Mouse (Mus musculus) macrophage (primary cell): ENCODE measurements around the gene Neurod6. TPM values are rescaled to one million over a fixed set of nuclear protein-coding genes. Genes with fewer than 3 reads are reported as not detected.

Experiments used
- H3K27ac ChIP-seq: fragments of 350-480 bp; formaldehyde crosslinking; 2 replicates; pipeline ENCODE4 v1.9.0; 2021
- H3K36me3 ChIP-seq: fragments of 350-480 bp; formaldehyde crosslinking; 2 replicates; pipeline ENCODE4 v1.9.0; 2021; ENCODE audit errors: inconsistent target
- H3K4me3 ChIP-seq: fragments of 350-480 bp; formaldehyde crosslinking; 2 replicates; pipeline ENCODE4 v1.9.0; 2021; ENCODE audit errors: inconsistent target
- H3K79me2 ChIP-seq: fragments of 350-480 bp; formaldehyde crosslinking; 2 replicates; pipeline ENCODE4 v1.9.0; 2021; ENCODE audit errors: inconsistent target
- WGBS: methylation state at CpG from one replicate; pipeline ENCODE4 v1.1.7; 2026; ENCODE audit warnings: inconsistent platforms; ENCODE audit not compliant: missing documents; 5-methylcytosine and 5-hydroxymethylcytosine counted together
- polyA plus RNA-seq: library from polyadenylated mRNA; stranded (reverse); fragments of 250-400 nt; gene quantifications from 3 replicates; pipeline ENCODE4 v1.2.4, GENCODE M21; 2018; ENCODE audit warnings: inconsistent platforms

Neurod6 gene
- polyA plus RNA-seq, 1 experiment from 2014 or later, result not detected

DNA sequence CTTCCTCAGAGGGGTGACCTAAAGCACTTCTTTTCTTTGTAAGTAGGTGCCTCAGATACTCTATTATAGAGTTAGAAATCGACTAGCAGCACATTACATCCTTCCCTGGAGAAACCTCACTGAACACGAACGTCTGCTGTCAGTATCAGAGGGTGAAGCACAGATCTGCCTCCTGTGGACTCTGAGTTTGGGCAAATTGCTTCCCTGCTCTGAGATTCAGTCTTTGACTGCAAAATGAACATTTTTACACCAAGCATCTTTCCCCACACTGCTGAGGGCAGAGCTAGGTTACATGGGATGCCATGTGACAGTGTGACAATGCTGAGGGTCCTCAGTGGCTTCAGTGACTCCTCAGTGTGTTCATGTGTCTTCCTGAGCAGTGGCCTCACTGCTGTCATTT, 13.3 kb downstream of the Neurod6 start:
- Histone ChIP-seq H3K4me3 (no peak overlapping the region), H3K27ac (no peak overlapping the region), H3K79me2 (no peaks in the 10 kb centered on the region), H3K36me3 (no peaks in the 10 kb centered on the region)
- WGBS, result 80% methylated on average over 3 of the region's 3 CpGs

DNA sequence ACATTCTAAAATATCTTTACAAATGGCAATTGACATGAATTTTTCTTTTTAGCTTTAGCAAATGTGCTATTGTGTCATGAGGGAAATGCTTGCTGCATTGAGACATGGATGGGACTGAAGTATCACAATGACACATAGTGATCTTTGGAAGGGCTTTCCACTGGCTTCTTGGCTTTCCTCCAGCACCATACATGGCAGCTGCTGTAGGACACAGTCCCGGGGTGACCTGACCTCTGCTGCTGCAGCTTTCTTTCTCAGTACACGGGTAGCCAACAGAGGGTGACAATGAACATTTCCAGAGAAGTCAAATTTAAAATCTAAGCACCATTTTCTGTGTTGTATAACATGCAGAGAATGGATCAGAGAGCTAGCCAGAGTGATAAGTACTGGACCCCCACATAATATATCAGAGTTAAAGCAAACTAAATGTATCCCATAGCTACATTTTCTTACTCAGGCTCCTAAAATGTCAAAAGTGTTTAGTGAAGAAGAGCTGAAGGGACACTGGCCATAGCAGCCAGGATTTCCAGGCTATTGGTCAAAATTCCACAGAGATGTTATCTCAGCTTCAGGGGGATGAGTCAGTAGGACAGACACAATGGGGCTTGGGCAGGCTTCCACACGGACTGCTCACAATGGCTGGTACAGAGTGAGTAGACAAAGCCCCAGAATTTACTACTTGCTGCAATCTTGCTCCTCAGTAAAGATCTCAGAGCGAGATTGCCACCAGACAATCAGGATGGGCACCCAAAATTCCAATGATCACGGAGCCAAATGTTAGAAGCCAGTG, 19.7 kb downstream of the Neurod6 start:
- no peak overlapping the region for H3K27ac ChIP-seq
- WGBS, result 74% methylated on average over 5 of the region's 5 CpGs
- no peaks in the 10 kb centered on the region for H3K36me3 ChIP-seq
- no peaks in the 10 kb centered on the region for H3K79me2 ChIP-seq
- H3K4me3 ChIP-seq, result no peak overlapping the region

DNA sequence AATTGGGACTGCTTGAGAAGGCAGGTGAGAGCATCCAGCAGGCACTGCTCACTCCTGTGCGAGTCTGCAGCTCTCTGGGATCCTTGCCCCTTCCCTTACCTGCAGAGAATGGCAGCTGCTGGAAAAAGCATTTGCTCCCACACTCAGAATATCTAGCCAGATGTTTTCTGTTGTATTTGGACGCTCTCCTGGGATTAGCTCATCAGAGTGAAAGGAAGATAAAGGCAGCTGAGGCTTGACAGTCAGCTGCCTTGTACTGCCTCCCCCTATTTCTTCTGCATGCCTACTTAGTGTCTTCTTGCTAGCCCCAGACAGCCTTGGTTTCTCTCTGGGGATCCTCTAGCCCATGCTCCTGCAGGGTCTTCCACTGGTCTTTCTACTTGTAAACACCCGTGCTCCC, 31.1 kb downstream of the Neurod6 start:
- H3K27ac ChIP-seq, result no peak overlapping the region
- H3K4me3 ChIP-seq, result no peak overlapping the region
- WGBS, result 77% methylated on average over 3 of the region's 3 CpGs
- H3K79me2 ChIP-seq, result no peaks in the 10 kb centered on the region
- H3K36me3 ChIP-seq, result no peaks in the 10 kb centered on the region

DNA sequence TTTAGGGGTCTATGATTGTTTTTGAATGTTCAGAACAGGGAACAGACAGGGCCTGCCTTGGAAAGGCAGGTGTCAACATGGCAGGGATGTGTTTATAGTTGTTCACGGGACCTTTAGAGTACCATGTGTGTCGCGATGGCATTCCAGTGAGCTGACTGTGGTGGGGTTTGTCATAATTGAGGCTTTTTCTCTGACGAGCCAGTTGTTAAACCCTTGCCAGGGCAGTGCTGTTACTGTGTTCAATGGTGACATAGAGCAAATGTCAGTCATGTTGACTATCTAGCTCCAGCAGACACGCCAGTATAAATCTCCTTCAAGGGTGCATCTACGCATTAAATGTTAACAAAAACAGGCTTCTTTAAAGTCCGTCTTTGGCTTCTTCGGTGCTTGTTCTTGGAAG, 31.5 kb downstream of the Neurod6 start:
- no peaks in the 10 kb centered on the region for H3K36me3 ChIP-seq
- H3K27ac ChIP-seq, result no peak overlapping the region
- 90% methylated on average over 7 of the region's 8 CpGs for WGBS
- no peaks in the 10 kb centered on the region for H3K79me2 ChIP-seq
- no peak overlapping the region for H3K4me3 ChIP-seq

DNA sequence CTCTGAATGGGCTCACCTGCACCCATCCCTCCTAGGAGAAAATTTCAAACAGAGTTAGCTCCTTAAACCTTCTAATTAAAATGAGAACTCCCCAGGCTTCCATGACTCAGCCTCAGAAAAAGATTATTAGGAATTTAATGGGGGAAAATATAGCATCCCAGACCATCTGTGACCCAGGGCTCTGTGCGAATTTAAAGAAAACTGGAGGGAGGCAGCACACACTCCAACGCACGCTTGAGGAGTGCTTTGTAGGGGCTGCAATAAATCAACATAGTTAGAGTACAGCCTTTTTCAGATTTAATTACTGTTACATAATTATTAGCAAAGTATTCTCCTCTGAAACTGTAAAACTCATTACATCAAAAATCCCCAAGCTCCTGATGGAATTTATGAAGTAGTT, 32.2 kb downstream of the Neurod6 start:
- H3K79me2 ChIP-seq, result no peaks in the 10 kb centered on the region
- no peak overlapping the region for H3K4me3 ChIP-seq
- H3K36me3 ChIP-seq, result no peaks in the 10 kb centered on the region
- H3K27ac ChIP-seq, result no peak overlapping the region
- 87% methylated on average over 3 of the region's 3 CpGs for WGBS

DNA sequence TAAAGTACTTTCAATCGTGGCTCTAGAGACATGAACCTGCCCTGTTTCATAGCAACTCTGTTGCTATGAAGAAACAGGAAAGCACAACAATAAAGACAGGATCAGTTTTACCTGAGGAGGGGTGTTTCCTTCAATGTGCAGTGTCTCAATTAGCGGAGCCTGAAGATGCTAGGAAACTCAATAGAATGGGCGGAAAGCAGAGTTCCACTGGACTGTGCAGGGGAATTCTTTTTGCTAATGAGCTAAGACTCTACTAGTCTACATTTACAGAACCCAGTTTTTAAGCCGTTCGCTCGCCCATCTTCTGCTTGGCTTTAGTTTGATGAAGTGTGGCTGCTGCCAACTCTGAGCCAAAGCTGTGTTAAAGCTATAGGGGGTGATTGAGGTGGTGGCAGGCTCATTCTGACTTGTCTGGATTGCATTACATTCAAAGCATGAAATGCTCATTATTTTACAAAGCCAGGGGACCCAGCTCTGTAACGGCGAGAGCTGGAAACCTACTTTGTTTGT, 33.2 kb downstream of the Neurod6 start:
- Histone ChIP-seq H3K79me2 (no peaks in the 10 kb centered on the region), H3K4me3 (no peak overlapping the region), H3K36me3 (no peaks in the 10 kb centered on the region), H3K27ac (no peak overlapping the region)
- 90% methylated on average over 7 of the region's 8 CpGs for WGBS

DNA sequence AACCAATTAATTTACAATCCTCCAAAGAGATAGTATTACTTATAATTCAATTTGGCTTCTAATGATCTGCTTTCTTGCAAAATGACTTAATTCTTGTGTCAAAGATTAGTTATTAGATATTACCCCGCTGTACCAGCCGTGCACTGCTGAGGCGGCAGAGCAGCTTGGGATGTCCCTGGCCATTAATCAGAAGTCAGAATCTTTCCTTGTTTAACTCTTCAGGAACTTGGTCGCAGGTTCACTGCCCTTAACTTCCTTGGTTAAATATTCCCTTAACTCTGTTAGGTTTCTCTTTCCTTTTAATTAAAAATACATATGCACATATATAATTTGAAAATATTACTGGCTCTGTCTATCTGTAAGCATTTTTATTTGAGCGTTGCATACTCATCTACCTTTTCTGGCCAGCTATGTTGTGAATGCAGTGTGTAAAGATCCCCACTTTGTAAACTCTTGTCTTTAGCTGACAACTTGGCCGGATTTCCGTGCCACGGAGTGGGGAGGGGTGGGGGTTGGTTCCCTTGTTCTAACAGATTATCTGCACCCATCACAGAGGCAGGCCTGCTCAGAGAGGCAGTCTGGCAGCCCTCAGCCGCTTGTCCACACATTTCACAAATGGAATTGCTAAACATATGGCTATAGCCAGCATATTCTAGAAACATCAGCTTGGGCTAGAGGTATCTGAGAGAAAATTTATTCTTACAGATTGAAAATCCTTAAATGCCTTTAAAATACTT, 34.1 kb downstream of the Neurod6 start:
- Histone ChIP-seq H3K79me2 (no peaks in the 10 kb centered on the region), H3K36me3 (no peaks in the 10 kb centered on the region), H3K4me3 (no peak overlapping the region), H3K27ac (no peak overlapping the region)
- WGBS, result 75% methylated on average over 8 of the region's 9 CpGs

DNA sequence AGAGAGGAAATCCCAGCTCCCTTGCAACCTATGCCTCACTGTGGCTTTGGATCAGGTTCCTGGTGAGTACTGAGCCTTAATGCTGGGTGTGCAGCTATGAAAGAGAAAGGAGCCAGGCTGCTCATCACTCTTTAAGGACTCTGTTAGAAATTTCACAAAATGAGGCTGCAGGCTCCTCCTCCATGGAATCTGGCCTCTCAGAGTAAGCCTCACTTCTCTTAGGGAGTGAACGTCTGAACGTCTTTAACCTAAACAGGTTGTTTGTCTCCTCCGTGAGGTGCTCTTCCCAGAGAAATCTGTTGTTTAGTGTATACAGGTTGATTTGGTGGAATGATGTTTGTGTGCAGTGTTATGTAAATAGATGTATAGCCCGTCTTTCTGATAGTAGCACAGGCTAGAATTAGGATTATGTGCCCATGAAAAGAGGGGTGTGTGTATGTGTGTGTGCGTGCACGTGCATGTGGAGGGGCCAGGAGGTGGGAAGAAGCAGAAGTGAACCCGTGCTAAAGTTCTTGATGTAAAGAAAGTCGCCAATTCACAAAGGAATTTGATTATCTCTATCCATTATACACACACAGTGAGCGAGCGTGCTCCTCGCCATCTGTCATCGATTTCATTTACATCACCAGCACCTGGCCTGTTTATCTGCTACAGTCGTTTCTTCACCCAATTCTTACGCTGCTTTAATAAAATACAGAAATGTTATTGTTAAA, 34.8 kb downstream of the Neurod6 start:
- H3K36me3 ChIP-seq, result no peaks in the 10 kb centered on the region
- H3K27ac ChIP-seq, result no peak overlapping the region
- H3K79me2 ChIP-seq, result no peaks in the 10 kb centered on the region
- WGBS, result 92% methylated on average over 14 of the region's 14 CpGs
- H3K4me3 ChIP-seq, result no peak overlapping the region

DNA sequence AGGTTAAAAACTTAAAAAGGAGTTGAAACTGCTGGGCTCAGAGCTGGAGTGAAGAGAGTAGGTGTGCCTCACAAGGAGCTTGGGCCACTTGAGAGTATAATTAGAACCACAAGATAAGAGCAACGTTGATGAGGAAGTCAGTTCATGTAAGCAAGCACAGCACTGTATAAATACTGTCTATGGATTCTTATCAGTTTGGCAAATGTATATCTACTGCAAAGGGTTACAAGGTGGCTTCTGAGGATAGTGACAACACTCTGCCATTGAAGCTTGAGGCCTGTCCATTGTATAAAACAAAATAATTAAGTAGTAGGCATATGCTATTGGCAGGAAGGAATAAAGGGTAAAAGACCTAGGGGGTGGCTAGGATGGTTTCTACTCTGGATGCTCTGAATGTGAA, 46.4 kb downstream of the Neurod6 start:
- no peak overlapping the region for H3K27ac ChIP-seq
- no peak overlapping the region for H3K4me3 ChIP-seq
- 0% methylated on average over 1 of the region's 1 CpGs for WGBS
- H3K36me3 ChIP-seq, result no peaks in the 10 kb centered on the region
- H3K79me2 ChIP-seq, result no peaks in the 10 kb centered on the region

Other genes with a start within 250 kb of the Neurod6 start
- not detected in 3 replicates for gene Adcyap1r1, start 229.3 kb downstream of the Neurod6 start, polyA plus RNA-seq
- not detected in 3 replicates for gene Itprid1, start 155.6 kb upstream of the Neurod6 start, polyA plus RNA-seq